Mouse (Mus musculus) bone marrow macrophage, adult 2 months (primary cell): ENCODE measurements around the gene Cnksr1. TPM values are rescaled to one million over a fixed set of nuclear protein-coding genes. Genes with fewer than 3 reads are reported as not detected.
A peak's percentile ranks its signal among the peaks of the same experiment; 100 is the strongest.

Experiments used
- H3K27ac ChIP-seq: 2 replicates; pipeline ENCODE4 v1.5.1; 2012; ENCODE audit warnings: low read depth, low read length; ENCODE audit not compliant: insufficient read depth
- H3K4me1 ChIP-seq: 2 replicates; pipeline ENCODE4 v1.6.1; 2012; ENCODE audit warnings: low read length; ENCODE audit not compliant: control insufficient read depth, insufficient read depth
- H3K4me3 ChIP-seq: 2 replicates; pipeline ENCODE4 v1.5.1; 2012; ENCODE audit warnings: mild to moderate bottlenecking, low read length, moderate library complexity; ENCODE audit not compliant: insufficient read depth
- CTCF ChIP-seq: IDR thresholded peaks from 2 replicates; pipeline ENCODE4 v1.5.1; 2012; ENCODE audit warnings: low read depth, mild to moderate bottlenecking, low read length, moderate library complexity
- POLR2A ChIP-seq: IDR thresholded peaks from 2 replicates; pipeline ENCODE4 v1.6.1; 2012; ENCODE audit warnings: mild to moderate bottlenecking, low read depth, low read length, borderline replicate concordance
- polyA plus RNA-seq: library from polyadenylated mRNA; stranded (reverse); fragments of >200 nt; gene quantifications from 2 replicates; pipeline ENCODE4 v1.2.4, GENCODE M21; 2012; ENCODE audit not compliant: missing spikeins, insufficient read depth, insufficient read length

Gene Cnksr1
- polyA plus RNA-seq, 1 experiment = not detected

DNA sequence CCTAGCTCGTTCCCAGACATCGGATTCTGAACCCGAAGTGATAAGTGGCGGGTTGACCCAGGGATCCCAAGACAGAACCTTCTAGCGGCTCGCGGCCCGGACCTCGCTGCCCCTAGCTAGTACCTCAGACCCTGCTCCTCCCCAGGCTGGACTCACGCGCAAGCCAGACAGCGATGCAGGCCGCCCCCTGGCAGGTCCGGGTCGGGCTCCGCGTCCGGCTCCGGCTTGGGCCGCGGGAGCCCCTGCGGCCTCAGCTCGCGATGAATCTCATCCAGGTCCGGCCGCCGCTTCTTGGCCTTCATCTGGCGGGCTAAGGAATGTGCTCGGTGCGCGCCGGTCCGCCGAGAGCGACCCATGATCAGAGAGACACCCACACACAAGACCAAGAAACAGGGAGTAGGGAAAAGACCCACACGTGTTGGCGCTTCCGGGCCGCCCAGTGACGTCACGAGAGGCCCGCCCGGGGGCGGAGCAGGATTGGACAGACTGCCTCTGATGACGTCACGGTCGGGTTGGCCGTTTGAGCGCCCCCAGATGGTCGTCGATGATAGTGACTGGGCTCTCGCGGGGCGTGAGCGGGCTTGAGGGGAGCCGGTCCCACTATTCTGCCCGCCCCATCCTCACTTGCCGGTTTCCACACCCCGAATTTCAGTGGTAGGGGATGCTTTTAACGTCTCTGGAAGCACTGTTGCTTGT, 7.1 kb upstream of the Cnksr1 start, which contains the start of gene Zfp593:
TSS of gene Zfp593 (minus strand) at position 445 of the 696 bp plus-strand sequence.
- peaks cover 11% of the 10 kb centered on the region for H3K4me1 ChIP-seq
- H3K4me3 ChIP-seq = peak within 1 kb of the TSS; percentile 99
- no peak within 1 kb of the TSS for H3K27ac ChIP-seq
- no peak for TF ChIP-seq POLR2A
- peak; percentile 76 for TF ChIP-seq CTCF

- H3K27ac ChIP-seq = no peak within 1 kb of the TSS
Measured at GRCm38 (mm10) chr4:134243516-134244250, 5.5 kb upstream of the Cnksr1 start, which contains the start of gene E130218I03Rik. Gene E130218I03Rik (plus strand): TSS chr4:134243662.

DNA sequence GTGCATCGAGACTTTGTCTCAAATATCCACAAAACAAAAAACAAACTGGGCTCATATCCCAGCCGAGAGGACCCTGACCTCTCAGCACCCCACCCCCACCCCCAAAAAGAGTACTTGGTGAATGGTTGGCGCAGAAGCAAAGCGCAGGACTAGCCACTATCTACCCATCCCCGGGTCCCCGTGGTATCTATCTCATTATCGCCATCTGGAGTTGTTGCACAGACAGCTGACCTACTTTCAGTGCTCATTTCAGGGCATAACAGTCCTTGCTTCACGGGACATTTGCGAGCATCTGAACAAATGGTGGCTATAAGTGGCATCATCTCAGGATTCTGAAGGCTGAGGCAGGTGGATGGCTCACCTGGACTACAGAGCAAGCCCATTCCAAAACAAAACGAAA, 487 bp upstream of the Cnksr1 start:
- Histone ChIP-seq H3K27ac (no peak overlapping the region), H3K4me3 (0 out of 2 replicates have a peak overlapping the region, but pooled peaks have one; percentile 0), H3K4me1 (peaks cover 4% of the 10 kb centered on the region; the same call in 1 of the 2 replicates)
- no peak for TF ChIP-seq CTCF
- TF ChIP-seq POLR2A = no peak

More at GRCm38 (mm10) chr4:134243516-134244250, 5.5 kb upstream of the Cnksr1 start, which contains the start of gene E130218I03Rik:
- TF ChIP-seq CTCF (no peak), POLR2A (no peak)
- peak within 1 kb of the TSS; percentile 99 for H3K4me3 ChIP-seq
- H3K4me1 ChIP-seq = peaks cover 13% of the 10 kb centered on the region

DNA sequence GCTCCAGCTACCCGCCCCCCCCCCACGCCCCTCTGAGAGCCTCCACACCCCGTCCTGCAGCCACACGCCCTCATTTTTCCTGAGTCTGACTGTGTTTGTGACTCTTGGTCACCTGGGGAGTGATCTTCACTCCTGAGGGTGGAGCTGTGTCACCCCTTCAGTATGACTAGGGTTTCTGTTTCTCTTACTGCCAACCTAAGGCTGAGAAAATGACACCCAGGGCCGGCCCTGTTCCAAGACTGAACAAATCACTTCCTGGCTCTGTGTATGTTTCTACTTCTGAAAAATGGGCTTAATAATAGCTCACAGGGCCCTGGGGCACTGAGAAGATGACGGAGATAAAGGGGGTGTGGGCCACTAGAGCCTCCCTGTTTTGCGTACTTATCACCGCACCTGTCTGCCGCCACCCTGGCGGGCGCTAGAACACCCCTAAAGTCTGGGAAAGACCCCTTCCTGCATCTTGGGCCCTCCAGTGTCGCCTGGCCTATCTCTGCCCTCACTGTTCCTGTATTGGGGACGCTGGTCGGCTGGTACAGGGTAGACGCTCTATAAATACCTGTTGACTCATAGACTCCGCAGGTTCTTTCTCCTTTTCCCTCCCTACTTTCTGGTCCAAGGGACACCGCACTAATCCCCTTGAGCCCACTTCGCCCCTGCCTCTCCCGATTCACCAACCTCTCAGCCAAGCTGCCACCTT, 469 bp downstream of the Cnksr1 start:
- peaks cover 4% of the 10 kb centered on the region; the same call in 1 of the 2 replicates for H3K4me1 ChIP-seq
- no peak overlapping the region for H3K27ac ChIP-seq
- TF ChIP-seq POLR2A = no peak
- TF ChIP-seq CTCF = no peak
- H3K4me3 ChIP-seq = no peak overlapping the region

- H3K27ac ChIP-seq = no peak overlapping the region
- TF ChIP-seq POLR2A (no peak), CTCF (no peak)
- peaks cover 4% of the 10 kb centered on the region; the same call in 1 of the 2 replicates for H3K4me1 ChIP-seq
- H3K4me3 ChIP-seq = no peak overlapping the region
Measured at GRCm38 (mm10) chr4:134234876-134235275, 3.3 kb downstream of the Cnksr1 start.

GRCm38 (mm10) chr4:134230431-134230830, 7.8 kb downstream of the Cnksr1 start:
- TF ChIP-seq POLR2A (no peak), CTCF (no peak)
- Histone ChIP-seq H3K4me1 (no peaks in the 10 kb centered on the region), H3K27ac (no peak overlapping the region), H3K4me3 (no peak overlapping the region)

DNA sequence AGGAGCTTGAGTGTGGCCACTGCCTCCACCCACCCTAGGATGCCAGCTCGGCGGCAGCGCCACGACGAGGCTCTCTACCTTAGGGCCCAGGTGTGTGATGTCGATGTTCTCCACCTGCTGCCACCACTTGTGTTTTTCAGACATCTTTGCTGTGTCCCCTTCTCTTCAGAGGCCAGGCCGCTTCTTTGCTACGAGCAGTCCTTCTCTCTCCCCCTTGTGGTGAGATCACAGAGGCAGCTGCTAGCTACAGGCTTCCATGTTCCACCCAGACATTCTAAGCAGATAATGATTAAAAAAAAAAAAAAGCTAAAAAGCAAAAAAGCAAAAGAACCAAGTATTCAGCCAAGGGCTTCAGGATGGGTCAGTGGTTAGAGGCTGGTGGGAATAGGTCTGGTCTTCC, 11.0 kb downstream of the Cnksr1 start, which contains the start of gene Catsper4:
TSS of gene Catsper4 (minus strand) at position 190 of the 400 bp plus-strand sequence.
- TF ChIP-seq POLR2A (no peak), CTCF (no peak)
- no peaks in the 10 kb centered on the region for H3K4me1 ChIP-seq
- H3K27ac ChIP-seq = no peak within 1 kb of the TSS
- no peak within 1 kb of the TSS for H3K4me3 ChIP-seq

DNA sequence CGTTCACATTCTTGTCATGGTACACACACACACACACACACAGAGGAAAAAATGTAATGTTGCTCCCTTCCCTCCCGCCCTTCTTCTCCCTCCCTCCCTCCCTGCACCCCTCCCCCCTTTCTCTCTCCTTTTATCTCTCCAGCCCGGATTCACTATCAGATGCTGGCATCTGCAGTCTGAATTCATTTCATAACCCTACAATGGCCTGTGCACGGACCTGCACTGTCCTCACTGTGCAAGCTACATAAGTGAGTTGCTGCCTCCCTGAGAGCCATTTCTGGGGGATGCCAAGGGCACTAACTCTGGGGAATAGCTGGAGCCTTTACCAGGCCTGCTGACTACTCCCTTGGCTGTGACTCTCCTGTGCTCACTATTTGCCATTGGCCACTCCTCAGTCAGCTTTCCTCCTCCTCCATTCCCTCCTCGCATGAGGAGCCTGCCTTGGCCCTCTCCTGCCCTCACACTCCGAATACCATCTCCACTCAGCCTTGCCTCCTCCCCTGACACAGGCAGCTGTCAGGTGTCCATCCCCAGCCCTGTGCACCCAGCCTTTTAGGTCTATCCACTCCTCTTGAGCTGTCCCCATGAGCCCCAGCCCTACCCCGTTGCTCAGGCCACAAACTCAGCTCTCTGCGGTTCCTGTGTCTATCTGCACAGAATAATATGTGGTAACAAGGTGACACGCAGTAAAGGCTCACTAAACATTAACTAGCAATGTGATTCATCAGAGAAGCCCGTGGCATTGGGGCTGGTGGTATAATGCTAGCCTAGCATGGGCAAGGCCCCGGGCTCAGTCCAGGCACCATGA, 15.2 kb downstream of the Cnksr1 start:
- TF ChIP-seq CTCF = no peak
- no peak for TF ChIP-seq POLR2A
- Histone ChIP-seq H3K4me1 (no peaks in the 10 kb centered on the region), H3K4me3 (no peak overlapping the region), H3K27ac (no peak overlapping the region)

GRCm38 (mm10) chr4:134206488-134207053, 31.6 kb downstream of the Cnksr1 start:
- no peak for TF ChIP-seq CTCF
- TF ChIP-seq POLR2A = no peak
- Histone ChIP-seq H3K4me1 (peaks cover 3% of the 10 kb centered on the region), H3K4me3 (no peak overlapping the region), H3K27ac (no peak overlapping the region)
